Mouse (Mus musculus) adipocyte (in vitro differentiated cells): ENCODE results near the gene Crtc1.

Experiments used
- DNase-seq: peaks from one replicate; pipeline ENCODE4 v3.0.0-alpha.2; 2016; ENCODE audit warnings: low spot score

Crtc1 gene

DNA sequence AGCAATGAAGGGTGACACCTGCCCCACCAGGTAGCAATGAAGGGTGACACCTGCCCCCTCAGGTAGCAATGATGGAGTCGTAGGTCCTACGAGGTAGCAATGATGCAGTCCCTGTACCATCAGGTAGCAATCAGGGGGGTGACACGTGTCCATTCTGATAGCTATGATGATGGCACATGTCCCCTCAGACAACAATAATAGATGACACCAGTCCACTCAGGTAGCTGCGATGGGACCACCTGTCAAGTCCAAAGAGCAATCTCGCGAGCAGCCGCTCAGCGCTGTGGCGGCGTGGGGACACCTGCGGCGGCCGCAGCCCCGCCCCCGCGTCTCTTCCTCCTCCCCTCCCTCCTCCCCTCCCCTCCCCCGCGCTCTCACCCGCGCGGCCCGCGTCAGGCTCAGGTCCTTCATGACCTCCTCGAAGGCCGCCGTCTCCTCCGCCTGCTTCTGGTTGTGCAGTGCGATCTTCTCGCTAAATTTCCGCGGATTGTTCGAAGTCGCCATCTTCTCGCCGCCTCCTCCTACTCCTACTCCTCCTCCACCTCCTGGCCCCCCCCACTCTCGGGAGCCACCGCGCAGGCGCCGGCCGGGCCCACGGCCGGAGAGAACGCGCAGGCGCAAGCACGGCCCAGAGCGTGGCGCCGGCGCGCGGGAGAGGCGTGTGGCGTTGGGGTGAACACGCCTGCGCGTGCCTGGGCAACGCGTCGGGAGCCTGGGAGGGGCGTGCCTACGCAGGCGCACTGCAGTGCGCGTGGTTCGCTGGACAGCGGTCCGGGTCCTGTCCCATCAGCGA, at the start of gene Crtc1:
Gene Crtc1 (minus strand): TSS at position 525 of the 793 bp plus-strand sequence.
- peak; percentile 98 for DNase-seq

DNA sequence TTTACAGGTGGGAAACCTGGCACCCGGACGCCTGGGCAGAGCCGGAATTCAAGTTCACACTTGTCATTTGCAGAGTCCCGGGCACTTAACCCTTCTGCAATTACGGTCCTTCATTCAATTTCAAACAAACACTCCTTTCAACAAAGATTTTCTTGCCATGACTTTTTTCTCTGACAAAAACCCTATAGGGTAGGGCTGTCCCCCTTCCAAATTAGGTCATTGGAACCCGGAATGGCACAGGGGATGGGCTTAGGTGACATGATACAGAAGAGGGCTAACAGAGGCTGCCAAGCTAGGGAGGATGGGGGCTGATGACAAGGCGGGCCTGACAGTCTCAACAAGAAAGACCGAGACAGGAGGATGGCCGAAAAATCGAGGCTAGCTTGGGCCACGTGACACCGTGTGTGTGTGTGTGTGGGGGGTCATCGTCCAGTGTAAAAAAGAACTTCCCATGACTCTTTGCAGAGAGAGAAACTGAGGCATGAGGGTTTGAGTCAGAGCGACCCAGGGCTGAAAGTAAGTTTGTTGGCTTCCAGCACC, 49.6 kb upstream of the Crtc1 start:
- no peak for DNase-seq

DNA sequence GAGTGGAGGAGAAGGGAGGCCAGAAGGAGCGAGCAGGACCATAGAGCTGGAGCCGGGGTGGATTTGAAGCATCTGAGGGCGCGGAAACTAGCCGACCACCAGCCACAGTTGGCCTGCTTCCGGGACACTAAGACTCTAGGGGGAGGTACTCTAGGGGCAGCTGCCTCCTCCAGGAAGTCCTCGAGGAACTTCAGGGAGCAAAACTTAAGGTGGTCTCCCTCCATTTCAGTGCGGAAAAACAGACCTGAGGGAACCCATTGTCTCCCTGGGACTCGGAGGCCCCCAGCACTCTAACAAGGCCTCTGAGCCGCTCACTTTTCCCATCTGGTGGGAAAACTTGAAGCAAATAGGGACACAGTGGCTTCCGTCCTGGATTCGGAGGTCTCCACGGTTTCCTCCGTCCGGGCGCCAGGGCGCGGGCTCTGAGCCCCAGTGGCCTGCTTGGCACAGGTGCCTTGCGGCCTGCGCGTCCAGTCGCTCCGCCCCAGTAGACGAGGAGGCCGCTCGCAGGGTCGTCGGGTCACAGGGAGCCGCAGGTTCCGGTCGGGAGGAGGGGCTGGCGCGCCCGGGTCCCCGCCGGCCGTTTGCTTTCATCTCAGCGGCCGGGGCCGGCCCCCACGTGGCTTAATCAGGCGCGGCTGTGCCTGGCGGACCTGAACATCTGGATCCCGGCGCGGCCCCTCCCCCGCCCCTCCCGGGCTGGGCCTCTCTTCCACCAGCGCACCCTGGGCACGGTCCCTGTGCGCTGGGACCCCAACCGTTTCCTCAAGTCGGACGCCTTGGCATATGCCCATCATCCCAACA, 48.8 kb upstream of the Crtc1 start:
- DNase-seq, result no peak

DNA sequence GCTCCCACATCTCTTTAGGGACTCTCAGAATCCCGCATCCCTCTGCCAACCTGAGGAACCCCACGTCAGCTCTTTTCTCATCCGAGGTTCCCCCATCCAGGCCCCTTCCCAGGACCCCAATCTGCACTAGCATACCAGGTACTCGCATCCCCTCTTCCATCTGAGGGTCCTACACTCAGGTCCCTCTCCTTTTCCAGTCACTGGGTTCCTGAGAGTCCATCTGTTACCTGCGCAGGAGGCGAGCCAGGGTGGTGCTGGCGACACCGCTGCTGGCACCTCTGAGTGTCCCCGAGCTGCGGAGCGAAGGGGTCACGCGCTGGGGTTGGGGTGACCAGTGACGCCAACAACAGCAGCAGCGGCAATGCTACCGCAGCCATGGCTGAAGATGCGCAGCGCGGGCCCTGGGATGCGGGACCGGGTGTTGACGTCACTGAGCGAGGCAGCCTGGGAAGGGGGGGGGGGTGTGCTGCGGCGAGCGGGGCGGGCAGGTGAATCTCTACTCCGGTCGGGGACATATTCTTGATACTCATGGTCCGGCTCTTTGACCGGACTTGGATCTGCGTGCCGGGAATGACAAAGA, 47.7 kb upstream of the Crtc1 start, which contains the start of gene Tmem59l:
Gene Tmem59l (minus strand): TSS at position 418 of the 580 bp plus-strand sequence.
- DNase-seq, result no peak

DNA sequence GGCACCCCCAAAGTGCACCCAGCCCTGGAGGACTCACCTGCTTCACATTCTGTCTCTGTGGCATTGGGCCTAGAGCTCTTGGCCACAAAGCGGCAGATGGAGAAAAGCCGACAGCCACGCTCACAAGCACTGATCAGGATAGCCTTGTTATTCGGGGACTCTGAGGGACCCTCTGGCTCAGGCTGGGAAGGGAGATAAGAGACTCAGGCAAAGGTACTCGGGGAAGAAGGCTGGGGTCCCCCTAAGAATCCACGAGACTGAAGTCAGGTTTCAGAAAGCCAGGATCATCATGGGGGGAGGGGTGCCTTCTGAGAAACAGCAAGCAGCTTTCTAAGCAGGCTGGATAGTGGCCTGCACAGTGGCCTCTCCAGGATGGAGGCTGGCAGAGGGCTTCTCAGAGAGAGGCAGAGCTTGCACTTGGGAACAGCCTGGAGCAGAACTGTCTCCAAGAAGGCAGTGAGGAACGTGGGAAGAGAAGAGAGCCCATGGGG, 46.9 kb upstream of the Crtc1 start:
- no peak for DNase-seq

DNA sequence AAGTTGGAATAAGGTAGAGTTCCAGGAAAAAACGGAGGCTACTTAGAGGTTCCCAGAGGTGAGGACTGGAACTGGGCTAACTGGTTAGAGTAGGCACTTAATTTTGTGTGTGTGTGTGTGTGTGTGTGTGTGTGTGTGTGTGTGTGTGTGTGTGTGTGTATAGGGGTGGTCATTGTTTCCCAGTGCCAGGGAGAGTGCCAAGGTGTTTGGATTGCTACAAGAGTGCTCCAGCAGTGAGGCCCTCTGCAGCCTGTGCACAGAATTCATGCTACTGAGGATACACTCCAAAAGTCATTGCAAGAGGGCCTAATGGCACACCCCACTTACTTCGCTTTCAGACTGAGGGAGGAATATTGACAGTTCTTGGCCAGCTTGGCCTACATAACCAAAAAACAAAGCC, 43.6 kb upstream of the Crtc1 start:
- no peak for DNase-seq

DNA sequence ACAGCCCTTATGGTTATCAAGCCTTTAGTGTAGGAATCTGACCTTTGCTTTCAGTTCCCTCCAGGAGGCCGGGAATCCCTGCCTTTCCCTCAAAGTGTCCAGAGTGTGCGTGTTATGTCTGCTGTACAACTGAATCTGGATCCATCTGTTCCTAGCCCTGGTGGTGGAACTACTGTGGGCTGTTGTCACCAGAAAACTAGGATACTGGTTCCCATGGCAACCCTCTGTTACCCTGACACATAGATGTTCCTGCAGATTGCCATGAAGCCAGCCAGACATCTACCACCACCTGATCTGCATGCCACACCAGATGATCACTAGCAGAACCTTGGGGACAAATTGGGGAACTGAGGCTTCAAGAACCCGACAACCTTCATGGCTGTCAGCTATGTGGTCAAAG, 42.5 kb upstream of the Crtc1 start:
- DNase-seq, result no peak

DNA sequence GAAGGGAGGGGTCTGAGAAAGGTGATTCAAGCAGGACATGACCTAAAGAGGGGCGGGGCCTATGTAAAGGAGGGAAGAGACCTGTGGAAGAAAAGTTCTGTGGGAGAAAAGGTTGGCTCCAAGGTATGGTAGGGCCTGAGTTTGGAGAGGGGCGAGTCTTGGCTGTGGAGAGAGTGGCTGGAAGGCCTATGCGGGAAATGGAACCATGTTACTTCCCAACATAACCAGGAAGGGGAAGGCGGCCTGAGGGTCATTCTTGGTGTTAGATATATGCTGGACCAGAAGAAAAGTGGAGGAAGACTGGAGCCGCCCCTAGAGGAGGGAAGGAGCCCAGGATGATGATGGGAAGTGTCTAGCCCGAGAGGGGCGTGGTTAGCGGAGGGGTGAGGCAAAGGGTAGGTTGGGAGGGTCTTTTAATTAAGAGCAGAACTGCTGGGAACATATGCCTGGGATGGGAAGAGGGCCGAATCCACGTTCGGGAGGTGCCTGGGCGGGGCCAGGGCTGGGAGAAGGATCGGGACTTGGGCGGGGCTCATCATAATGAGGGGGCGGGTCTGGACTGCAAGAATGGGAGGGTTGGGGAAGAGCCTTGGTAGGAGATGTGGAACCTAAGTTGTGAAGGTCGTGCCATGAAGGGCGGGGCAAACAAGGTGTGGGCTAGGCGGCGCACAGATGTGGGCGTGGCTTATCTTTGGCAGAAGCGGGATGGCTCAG, 38.0 kb upstream of the Crtc1 start:
- peak; percentile 39 for DNase-seq

DNA sequence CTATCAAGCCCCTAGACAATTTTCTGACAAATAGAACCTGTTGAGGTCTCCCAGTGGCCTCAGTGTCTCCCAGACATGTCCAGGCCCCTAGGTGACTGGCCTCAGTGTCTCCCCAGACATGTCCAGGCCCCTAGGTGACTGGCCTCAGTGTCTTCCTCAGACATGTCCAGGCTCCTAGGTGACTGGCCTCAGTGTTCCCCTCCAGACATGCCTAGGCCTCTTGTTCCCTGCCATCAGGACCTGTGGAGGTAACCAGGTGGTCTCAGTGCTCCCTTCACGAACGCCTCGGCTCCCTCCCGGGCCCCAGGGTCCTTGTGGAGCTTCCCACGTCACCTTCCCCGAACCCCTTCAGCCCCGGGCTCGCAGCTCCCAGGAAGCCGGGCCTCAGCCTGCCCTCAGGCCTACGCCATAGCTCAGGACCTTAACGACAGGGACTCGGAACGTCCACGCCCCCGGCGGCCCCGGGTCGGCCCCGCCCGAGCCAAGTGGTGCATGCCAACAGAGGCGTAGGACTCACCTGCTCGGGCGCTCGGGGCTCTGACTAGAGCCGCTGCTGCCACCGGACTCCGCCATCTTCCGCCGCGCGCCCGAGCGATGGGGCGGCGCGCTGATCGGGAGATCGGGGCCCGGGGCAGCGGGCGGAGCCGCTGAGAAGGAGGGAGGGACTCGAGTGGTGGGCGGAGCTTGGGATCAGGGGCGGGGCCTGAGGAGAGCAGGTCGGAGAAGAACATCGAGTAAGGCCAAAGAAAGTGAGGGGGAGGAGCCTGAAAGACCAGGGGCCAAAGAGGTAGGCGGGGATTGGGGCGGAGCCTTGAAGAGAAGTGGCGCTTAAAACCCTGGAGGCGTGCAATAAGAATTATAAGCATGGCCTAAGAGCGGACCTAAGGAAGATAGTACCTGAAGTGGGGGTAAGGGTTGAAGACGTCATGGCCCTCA, 37.2 kb upstream of the Crtc1 start, which contains the start of gene Klhl26:
Gene Klhl26 (minus strand): TSS at position 636 of the 936 bp plus-strand sequence.
- DNase-seq, result peak; percentile 99

DNA sequence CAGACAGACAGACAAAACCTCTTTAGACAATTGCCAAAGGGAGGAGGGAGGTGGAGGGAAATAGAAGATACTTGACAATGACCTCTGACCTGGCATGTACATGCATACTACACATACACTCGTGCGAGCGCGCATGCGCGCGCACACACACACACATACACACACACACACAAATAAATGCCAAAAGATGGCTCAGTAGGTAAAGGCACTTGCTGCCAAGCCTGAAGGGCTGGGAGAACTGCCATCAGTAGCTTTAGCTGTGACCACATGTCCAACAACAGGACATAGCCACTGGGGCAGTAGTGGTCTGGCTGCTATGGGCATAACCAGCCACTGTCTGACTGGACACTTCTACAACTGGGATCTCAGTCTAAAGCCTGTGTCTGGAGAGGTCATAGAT, 32.5 kb upstream of the Crtc1 start:
- no peak for DNase-seq

DNA sequence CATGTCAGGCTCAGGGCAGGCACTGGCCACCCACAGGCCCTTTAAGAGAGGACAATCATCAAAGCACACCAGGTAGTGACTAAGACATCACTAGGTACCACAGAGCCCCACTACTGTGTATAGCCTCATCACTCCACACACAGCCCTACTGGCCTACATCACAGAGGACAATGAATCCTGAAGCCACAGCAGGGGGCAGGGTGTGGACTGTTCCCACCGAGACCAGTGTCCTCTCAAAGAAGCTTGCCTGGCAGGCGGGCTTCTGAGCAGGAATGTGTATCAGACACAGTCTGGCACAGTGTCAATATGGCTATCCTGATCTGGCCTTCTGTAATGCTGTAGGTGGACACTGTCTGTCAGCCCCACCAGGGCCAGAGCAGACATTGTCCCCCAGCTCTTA, 30.6 kb upstream of the Crtc1 start:
- DNase-seq, result no peak

DNA sequence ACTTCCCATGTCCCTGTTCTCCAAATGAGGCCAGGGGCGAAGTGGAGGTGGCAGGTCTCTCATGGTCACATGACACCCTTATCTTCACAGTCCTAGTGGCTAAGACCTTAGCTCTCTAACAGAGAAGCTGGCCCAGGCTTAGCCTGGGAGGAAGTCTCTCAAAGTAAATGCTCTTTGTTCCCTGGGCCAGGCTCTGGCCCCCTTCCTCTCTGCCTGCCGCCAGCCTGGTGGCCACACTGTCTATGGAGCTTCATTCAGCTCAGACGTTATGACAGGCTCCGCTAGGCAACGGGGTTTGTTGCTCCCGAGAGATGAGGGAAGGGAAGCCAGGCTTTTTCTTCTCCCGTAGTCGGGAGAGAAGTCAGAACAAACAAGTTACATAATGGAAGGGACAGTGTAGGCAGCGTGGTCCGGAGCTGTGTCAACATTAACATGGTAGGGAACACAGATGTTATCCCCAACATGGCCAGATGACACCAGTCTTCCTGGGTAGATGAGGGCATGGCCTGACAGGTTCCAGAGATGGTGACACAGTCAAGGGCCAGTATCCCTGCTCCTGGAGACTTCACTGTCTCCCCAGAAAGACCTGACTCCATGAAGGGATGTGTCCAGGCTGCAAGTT, 30.0 kb upstream of the Crtc1 start:
- peak; percentile 75 for DNase-seq

DNA sequence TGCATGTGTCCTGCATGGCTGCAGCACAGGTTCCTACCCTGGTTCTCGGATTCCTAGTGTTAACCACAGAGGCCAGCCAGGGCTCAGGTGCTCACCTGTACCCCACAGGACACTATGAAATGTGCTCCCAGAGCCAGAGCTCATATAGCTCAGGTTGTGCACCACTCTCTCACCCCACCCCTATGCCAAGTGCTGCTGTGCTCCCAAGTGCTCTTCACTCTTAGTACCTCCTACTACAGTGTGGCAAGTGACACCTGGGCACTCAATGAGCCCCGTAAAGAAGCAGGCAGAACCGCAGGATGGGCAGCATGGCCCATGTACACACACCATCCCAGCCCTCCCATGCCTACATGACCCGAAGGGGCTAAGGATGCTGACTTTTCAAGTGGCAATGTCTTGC, 29.4 kb upstream of the Crtc1 start:
- no peak for DNase-seq

DNA sequence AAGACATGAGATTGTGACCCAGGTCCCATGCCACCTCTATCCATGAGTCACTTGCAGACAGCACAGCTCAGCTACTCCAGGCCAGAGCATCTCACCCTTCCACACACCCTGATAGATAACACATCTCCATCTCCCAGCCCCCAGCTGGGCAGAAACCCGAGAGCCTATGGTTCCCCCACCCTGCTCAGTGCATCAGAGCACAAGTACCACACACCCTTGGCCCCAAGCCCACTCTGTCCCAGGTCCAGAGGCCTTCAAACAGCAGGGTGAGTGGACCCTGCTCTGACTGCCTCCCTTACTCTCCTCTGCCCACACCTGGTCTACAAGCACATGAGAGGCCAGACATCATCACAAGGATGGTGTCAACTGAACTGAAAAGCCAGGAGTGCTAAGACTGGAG, 28.5 kb upstream of the Crtc1 start:
- no peak for DNase-seq

DNA sequence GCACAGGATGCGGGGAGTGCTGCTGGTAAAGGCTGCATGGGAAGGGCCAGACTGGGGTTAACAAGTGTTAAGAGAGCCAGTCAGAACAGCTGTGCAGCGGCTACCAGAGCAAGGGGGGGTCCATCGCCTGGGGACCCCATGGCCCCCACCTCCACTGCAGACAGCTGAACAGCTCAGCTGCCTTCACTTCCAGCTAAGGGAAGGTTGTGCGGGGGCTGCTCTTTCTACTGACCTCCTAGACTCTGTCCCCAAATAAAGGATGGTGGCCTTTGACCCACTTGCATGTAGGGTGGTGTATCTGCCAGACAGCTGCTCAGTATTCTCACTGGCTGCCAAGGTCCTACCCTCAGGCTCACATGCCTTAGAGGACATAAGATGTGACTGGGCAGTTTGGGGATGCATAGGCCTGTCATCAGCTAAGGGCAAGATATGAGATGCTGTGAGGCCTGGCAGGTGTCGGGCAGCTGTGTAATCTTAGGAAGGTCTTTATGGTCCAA, 27.9 kb upstream of the Crtc1 start:
- no peak for DNase-seq

DNA sequence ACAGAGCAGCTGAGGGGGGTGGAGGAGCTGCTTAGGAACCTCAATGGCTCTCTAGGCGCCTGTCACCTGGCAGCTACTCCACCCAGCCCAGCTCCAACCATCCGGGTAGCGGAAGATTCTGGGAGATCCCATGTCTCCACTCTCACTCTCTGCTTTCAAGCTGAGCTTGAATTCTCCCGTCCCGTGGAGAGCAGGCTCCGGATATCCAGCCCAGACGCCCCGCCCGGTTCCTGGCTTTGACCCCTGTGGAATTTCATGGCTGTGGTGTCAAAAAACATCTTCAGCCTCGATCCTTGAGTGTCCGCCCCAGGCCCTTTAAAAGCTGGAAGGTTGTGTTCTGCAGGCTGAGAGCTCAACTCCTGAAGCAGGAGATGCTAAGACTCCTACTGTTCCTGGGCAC, 27.4 kb upstream of the Crtc1 start:
- no peak for DNase-seq

DNA sequence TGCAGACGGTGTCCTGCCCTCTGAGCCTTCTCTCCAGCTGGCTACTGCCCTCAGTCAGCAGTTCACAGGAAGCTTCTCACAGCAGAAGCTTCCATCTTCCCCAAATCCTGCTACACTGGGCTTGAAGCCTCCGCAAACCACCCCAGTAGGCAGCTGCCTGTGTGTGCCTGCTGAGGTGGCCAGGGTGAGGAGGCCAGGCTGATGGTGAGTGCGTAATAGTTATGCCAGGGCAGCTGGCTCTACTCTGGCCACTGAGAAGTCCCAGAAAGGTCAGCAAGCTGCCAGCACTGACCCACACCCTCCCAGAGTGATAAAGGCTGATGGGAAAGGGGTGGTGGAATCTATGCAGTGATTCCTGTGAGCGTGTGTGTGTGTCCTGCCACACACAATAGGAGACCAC, 26.9 kb upstream of the Crtc1 start:
- DNase-seq, result no peak

DNA sequence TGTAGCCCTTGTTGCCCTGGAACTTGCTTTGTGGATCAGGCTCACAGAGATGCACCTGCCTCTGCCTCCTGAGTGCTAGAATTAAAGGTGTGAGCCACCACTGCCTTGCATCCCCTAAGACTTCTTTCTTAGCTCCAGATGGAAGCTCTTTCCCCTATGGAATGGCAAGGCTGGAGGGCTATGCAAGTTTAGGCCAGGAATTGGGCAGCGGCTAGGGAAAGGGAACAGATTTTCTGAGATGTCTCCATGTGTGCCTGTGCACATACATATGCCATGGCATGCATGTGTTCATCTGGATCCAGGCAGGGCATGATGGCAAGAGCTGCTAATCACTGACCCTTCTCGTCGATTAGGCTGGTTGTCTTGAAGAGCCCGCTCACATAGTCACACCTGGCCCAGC, 26.3 kb upstream of the Crtc1 start:
- no peak for DNase-seq

DNA sequence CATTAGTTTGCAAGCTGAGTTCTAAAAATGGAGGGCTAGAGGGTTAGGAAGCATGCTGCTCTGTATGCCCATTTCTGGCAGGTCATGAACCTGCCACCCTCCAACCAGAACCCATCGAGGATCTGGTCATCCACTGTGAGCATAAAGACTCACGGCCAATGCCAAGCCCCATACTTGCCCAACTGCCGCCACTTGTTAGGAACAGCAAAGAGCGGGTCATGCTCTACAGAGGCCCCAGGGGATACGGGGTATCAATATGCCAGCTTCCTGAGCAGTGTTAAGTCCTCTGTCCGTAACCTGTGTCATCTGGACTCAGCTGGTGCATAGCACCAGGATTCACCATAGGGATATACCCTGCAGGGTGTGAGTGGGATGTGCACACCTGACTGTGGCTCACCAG, 24.8 kb upstream of the Crtc1 start:
- DNase-seq, result no peak

DNA sequence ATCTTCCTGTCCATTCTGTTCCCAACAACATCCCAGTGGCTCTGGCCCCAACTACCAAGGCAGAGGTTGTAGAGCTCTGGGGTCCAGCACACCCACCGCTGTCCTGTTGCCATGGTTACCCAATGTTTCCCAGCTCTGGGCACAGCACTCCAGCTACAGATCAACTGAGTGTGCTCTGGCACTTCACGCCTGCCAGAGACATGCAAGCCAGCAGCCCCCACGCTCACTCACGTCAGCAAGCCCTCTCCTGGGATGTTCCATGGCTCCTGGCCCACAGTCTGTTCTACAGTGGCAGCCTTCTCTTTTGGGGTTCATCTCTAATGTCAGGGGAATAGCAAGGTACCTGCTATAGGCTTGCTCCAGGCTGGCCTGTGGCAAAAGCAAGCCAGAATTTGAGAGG, 23.9 kb upstream of the Crtc1 start:
- no peak for DNase-seq
